Mouse (Mus musculus) forebrain, embryonic 14.5 days (tissue): ENCODE data around the gene Cntnap5b. TPM values are rescaled to one million over a fixed set of nuclear protein-coding genes. Genes with fewer than 3 reads are reported as not detected.
"Not testable (repeated sequence)": the region's sequence is repeated elsewhere in the genome, so short reads cannot be mapped to it uniquely, and the experiment has no call there.

Source experiments
- ATAC-seq: fragments of 200-750 bp; cut with Nextera tagmentation; 2 replicates; pipeline ENCODE4 v1.8.0; 2017; ENCODE audit warnings: mild to moderate bottlenecking, moderate library complexity
- DNase-seq: peaks from one replicate; pipeline ENCODE4 v3.0.0-alpha.2; 2015; ENCODE audit warnings: low spot score
- H3K27ac ChIP-seq: fragments of 300-500 bp; sonication (generic); 2 replicates; pipeline ENCODE4 v1.5.1; 2014; ENCODE audit warnings: low read depth, mild to moderate bottlenecking, control low read depth, low read length, moderate library complexity
- H3K27me3 ChIP-seq: fragments of 300-500 bp; sonication (generic); replicated peaks from 2 replicates; pipeline ENCODE4 v1.6.1; 2014; ENCODE audit warnings: low read length, control low read depth, mixed read lengths; ENCODE audit not compliant: control insufficient read depth, insufficient read depth
- H3K36me3 ChIP-seq: fragments of 300-500 bp; sonication (generic); 2 replicates; pipeline ENCODE4 v1.6.1; 2014; ENCODE audit warnings: low read length, control low read depth; ENCODE audit not compliant: control insufficient read depth, insufficient read depth
- H3K4me1 ChIP-seq: fragments of 300-500 bp; sonication (generic); 2 replicates; pipeline ENCODE4 v1.6.1; 2014; ENCODE audit warnings: antibody characterized with exemption, low read length, control low read depth; ENCODE audit not compliant: control insufficient read depth, insufficient read depth
- H3K4me2 ChIP-seq: fragments of 300-500 bp; sonication (generic); 2 replicates; pipeline ENCODE4 v1.6.1; 2014; ENCODE audit warnings: mild to moderate bottlenecking, control low read depth, low read length
- H3K4me3 ChIP-seq: fragments of 300-500 bp; sonication (generic); 2 replicates; pipeline ENCODE4 v1.5.1; 2014; ENCODE audit warnings: low read depth, low read length, control low read depth
- H3K9ac ChIP-seq: fragments of 300-500 bp; sonication (generic); 2 replicates; pipeline ENCODE4 v1.6.1; 2014; ENCODE audit warnings: mild to moderate bottlenecking, low read length, control low read depth, moderate library complexity
- H3K9me3 ChIP-seq: fragments of 300-500 bp; sonication (generic); replicated peaks from 2 replicates; pipeline ENCODE4 v1.6.1; 2016; ENCODE audit warnings: low read length, control low read depth, mixed read lengths; ENCODE audit not compliant: control insufficient read depth
- WGBS: fragments of 180-500 bp; shearing (Covaris S2); extraction: QIAGEN DNeasy Blood & Tissue Kit; methylation state at CpG from one replicate; pipeline ENCODE4 v1.1.7; 2014; 5-methylcytosine and 5-hydroxymethylcytosine counted together
- polyA plus RNA-seq: library from polyadenylated mRNA; unstranded; fragments of >200 nt; fragmentation: Nextera tagmentation; extraction: Ambion mirVana; gene quantifications from 2 replicates; pipeline ENCODE4 v1.2.1, GENCODE M21; 2014

The Cntnap5b gene
- polyA plus RNA-seq, 1 experiment from 2014 or later: 0.72 TPM

DNA sequence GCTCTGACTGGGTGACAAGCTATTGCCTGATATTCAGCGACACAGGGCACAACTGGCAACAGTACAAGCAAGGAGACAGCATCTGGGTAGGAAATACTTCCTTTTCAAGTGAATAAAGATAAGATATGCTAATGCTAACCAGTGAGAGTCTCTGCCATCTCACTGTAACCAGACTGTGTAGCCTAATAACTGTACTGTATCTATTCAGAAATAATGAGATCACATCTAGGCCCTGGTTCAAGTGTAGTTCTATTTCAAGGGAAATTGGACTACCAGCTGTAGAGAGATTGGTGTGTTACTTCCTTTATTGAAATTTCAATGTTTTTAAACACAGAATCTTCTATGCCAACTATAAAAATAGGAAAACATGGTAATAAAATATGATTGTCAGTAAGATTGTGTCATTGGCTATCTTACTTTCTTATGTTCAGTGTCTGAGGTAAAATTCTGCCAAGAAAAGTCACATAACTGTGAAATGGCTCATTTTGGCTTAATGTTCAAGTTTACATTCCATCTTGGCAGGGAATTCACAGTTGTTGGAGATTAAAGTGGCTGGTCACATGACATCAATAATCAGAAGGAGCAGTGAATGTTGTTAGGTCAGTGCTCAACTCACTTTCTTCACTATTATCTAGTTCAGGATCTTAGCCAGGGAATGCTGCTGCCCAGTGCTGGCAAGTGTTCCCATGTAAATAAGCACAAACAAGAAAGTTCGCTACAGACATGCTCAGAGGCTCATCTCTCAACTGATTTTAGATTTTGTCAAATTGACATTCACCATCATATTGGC, 194.9 kb downstream of the Cntnap5b start:
- H3K9me3 ChIP-seq: no peaks in the 10 kb centered on the region
- no peaks in the 10 kb centered on the region for H3K4me1 ChIP-seq
- H3K27me3 ChIP-seq: no peaks in the 10 kb centered on the region
- ATAC-seq (peak; percentile 52; the same call in 1 of the 2 replicates), DNase-seq (peak; percentile 41)
- H3K9ac ChIP-seq: no peak overlapping the region
- 78% methylated on average over 2 of the region's 2 CpGs for WGBS
- no peak overlapping the region for H3K4me2 ChIP-seq
- no peak overlapping the region for H3K4me3 ChIP-seq
- no peak overlapping the region for H3K27ac ChIP-seq
- no peaks in the 10 kb centered on the region for H3K36me3 ChIP-seq

DNA sequence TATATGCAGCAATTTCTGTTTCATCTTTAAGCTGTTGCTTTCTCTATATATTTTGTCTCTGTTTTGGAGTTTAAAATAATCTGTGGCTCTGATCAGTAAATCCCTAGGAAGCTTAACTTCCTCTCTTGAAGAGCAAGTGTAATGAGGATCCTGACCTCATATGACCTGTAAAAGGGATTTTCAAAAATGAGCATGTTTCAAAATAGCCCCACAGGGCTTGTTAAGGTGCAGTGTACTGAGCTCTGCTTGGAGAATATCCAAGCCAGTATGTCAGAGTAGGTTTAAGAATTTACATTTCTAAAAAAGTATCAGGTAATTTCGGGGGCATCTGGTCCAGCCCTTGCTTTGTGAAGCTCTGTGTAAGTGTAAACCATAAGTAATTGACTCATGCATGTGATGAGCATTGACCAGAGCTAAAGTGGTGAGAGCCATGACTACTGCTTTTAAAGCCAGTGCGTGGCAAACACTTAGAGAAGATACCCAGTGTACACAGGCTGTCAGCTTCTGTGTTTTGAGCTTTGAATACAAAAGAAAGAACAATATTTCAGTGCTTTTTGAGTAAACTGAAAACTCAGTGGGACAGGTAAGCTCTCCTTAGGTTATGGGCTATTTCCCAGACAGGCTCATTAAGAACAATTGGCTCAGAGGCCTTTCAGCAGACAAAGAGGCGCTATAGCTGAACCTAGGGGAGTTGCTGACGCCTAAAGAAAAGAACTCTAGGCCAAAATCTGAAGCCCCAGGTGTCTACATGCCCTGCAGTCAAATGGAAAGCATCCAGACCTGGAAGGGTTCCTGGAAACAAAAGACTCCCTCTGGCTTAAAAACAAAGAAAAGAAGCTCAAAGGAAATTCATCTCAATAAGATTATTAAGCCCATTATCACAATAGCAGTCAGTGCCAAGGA, 197.9 kb downstream of the Cntnap5b start:
- Histone ChIP-seq H3K4me3 (no peak overlapping the region), H3K4me2 (no peak overlapping the region), H3K4me1 (no peaks in the 10 kb centered on the region), H3K36me3 (no peaks in the 10 kb centered on the region), H3K27ac (no peak overlapping the region), H3K27me3 (no peaks in the 10 kb centered on the region), H3K9me3 (no peaks in the 10 kb centered on the region), H3K9ac (no peak overlapping the region)
- 16% methylated on average over 4 of the region's 4 CpGs for WGBS
- peak; percentile 45; the same call in 1 of the 2 replicates for ATAC-seq
- peak; percentile 52 for DNase-seq

DNA sequence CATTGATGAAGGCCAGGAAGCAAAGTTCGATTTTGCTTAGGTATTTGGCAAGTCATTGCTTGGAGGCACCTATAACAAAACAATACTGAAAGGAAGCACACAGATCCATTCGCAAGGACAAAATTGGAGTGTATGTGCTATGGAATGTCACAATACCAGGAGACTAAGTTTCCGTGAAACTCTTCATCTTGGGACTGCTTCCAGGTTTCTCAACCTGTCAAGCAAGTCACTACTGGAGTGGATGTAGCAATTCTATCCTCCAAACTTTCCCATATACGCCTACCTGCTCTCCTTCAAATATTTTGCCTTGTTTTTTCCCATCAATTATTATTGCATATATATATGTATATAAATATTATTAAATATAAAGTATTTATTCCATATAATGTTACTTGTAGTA, 228.7 kb downstream of the Cntnap5b start:
- H3K27ac ChIP-seq, H3K27me3 ChIP-seq, H3K9me3 ChIP-seq, H3K4me2 ChIP-seq, H3K4me1 ChIP-seq, H3K9ac ChIP-seq, H3K36me3 ChIP-seq, ATAC-seq, DNase-seq, H3K4me3 ChIP-seq: not testable (repeated sequence)
- 87% methylated on average over 4 of the region's 4 CpGs for WGBS

DNA sequence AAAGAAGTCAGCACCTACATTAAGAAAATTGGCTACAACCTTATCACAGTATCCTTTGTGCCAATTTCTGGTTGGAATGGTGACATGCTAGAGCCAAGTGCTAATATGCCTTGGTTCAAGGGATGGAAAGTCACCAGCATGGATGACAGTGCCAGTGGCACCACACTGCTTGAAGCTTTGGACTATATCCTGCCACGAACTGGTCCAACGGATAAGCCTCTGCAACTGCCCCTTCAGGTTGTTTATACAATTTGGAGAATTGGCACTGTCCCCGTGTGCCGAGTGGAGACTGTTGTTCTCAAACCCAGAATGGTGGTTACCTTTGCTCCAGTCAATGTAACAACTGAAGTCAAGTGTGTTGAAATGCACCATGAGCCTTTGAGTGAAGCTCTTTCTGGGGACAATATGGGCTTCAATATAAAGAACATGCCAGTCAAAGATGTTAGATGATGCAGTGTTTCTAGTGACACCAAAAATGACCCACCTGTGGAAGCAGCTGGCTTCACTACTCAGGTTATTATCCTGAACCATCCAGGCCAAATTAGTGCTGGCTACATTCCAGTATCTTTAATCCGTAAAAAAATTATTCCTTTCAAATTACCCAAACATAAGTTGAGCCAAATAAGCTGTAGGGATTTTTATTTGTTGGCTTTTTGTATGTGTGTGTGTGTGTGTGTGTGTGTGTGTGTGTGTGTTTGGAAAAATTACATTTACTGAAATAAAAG, 233.6 kb downstream of the Cntnap5b start:
- H3K27ac ChIP-seq: no peak overlapping the region
- H3K27me3 ChIP-seq: no peaks in the 10 kb centered on the region
- H3K4me3 ChIP-seq: no peak overlapping the region
- H3K9ac ChIP-seq: no peak overlapping the region
- H3K9me3 ChIP-seq: no peaks in the 10 kb centered on the region
- ATAC-seq (no peak), DNase-seq (no peak)
- H3K4me1 ChIP-seq: no peaks in the 10 kb centered on the region
- no peak overlapping the region for H3K4me2 ChIP-seq
- 74% methylated on average over 5 of the region's 5 CpGs for WGBS
- H3K36me3 ChIP-seq: no peaks in the 10 kb centered on the region

DNA sequence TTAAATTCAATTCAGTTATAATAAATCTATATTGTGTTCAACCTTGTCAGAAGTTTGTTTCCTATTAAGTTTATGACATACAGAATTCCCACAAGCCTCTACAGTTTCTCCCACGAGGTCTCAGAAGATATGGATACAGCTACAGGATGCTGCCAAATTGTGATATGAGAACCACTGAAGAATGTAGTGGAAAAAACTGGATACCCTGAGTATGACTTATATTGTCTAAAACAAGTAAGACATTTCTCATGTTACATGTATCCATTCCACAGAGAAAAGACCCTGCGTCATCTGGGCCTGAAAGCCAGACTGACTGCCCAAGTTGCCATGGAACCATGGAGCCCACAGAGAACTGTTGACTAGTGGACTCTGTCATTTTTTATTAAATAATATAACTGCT, 269.2 kb downstream of the Cntnap5b start:
- Histone ChIP-seq H3K4me1 (no peaks in the 10 kb centered on the region), H3K27me3 (no peaks in the 10 kb centered on the region), H3K4me2 (no peak overlapping the region), H3K9ac (no peak overlapping the region), H3K27ac (no peak overlapping the region), H3K36me3 (no peaks in the 10 kb centered on the region), H3K9me3 (no peaks in the 10 kb centered on the region), H3K4me3 (no peak overlapping the region)
- DNase-seq (no peak), ATAC-seq (no peak)
- 87% methylated on average over 2 of the region's 2 CpGs for WGBS

DNA sequence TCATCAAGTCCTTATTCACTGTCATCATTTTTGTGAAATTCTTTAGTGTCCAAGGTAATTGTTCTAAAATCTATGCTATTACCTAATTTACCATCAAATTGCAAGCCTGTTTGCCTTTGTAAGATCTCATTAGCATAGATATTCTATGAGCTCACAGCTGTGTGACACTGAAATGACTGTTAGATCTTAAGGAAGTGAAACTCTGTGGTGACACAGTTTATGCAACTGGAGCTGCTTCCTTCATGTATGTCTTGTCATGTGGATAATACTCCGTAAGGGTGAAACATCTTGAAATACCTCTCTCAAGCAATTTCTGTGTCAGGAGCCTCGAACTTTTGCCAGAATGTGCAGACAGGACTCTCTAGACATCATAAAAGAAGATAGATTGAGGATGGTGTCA, 307.2 kb downstream of the Cntnap5b start:
- Histone ChIP-seq H3K4me3 (no peak overlapping the region), H3K4me2 (no peak overlapping the region), H3K36me3 (no peaks in the 10 kb centered on the region)

DNA sequence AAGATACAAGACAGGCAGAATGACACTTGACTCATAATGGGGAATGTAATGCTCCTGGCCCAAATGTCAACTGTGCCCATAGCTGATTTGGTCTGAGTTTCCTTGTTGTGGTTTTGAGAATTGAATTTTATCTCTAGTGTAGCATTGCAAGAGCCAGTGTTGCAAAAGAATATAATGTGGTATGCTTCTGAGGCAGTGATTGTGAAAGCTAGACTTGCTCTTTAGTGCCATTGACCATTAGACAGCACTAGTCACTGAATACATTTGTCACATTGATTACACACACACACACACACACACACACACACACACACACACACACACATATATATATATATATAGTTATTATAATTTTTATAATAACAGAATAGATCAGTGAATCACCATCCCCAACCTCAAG, 328.0 kb downstream of the Cntnap5b start:
- H3K27me3 ChIP-seq: no peaks in the 10 kb centered on the region
- ATAC-seq (no peak), DNase-seq (no peak)
- H3K9ac ChIP-seq: no peak overlapping the region
- H3K36me3 ChIP-seq: no peaks in the 10 kb centered on the region
- no peak overlapping the region for H3K27ac ChIP-seq
- H3K9me3 ChIP-seq: no peaks in the 10 kb centered on the region
- no peaks in the 10 kb centered on the region for H3K4me1 ChIP-seq
- H3K4me2 ChIP-seq: no peak overlapping the region
- no peak overlapping the region for H3K4me3 ChIP-seq

More for the DNA sequence above, 307.2 kb downstream of the Cntnap5b start:
- H3K27me3 ChIP-seq: no peaks in the 10 kb centered on the region
- DNase-seq: no peak
- 62% methylated on average over 2 of the region's 2 CpGs for WGBS
- H3K27ac ChIP-seq: no peak overlapping the region
- H3K9me3 ChIP-seq: no peaks in the 10 kb centered on the region
- no peak for ATAC-seq
- H3K9ac ChIP-seq: no peak overlapping the region
- H3K4me1 ChIP-seq: no peaks in the 10 kb centered on the region

DNA sequence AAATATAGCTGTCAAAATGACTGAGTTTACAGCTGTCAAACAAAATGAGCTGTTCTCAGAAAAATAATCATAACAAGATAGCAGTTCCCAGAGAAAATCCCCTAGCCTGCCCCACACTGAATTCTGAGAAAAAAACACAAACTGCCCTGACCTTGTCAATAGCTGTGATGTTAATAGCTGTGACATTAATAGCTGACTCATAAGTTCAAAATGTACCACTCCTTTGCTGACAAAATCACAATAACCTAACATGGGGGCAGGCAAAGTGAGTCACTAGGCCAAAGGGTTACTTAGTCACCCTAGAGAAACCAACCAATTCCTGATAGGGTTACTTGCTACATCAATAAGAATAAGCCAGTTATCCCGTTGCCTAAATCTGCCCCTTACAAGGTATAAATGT, 328.5 kb downstream of the Cntnap5b start:
- no peaks in the 10 kb centered on the region for H3K4me1 ChIP-seq
- H3K9me3 ChIP-seq: no peaks in the 10 kb centered on the region
- H3K36me3 ChIP-seq: no peaks in the 10 kb centered on the region
- H3K4me2 ChIP-seq: no peak overlapping the region
- H3K4me3 ChIP-seq: no peak overlapping the region
- DNase-seq (no peak), ATAC-seq (no peak)
- 71% methylated on average over 1 of the region's 1 CpGs for WGBS
- H3K27me3 ChIP-seq: no peaks in the 10 kb centered on the region
- H3K27ac ChIP-seq: no peak overlapping the region
- no peak overlapping the region for H3K9ac ChIP-seq
